Mouse (Mus musculus) MEL (cell line): ENCODE results near the gene Slc30a10. TPM values are rescaled to one million over a fixed set of nuclear protein-coding genes. Genes with fewer than 3 reads are reported as not detected.

Experiments used
- DNase-seq: peaks from one replicate; pipeline ENCODE4 v3.0.0; 2011; ENCODE audit warnings: low read depth, low spot score
- H3K27ac ChIP-seq: 2 replicates; pipeline ENCODE4 v1.5.1; 2012; ENCODE audit warnings: low read depth, mild to moderate bottlenecking, control low read depth, low read length, moderate library complexity; ENCODE audit not compliant: control insufficient read depth
- H3K27me3 ChIP-seq, 2 experiments: fragments of 150-350 bp in 1 of 2; sonication (generic) in 1 of 2; 2 replicates each; pipeline ENCODE4 v1.6.1; 2012; ENCODE audit warnings: low read length in 2 of 2, mild to moderate bottlenecking in 2 of 2, improper control_type of control experiment in 1 of 2, moderate library complexity in 1 of 2; ENCODE audit not compliant: insufficient read depth in 2 of 2, control insufficient read depth in 1 of 2
- H3K36me3 ChIP-seq, 2 experiments: 2 replicates each; pipeline ENCODE4 v1.6.1; 2012 to 2014; ENCODE audit warnings: low read length in 2 of 2, improper control_type of control experiment in 1 of 2, inconsistent platforms in 1 of 2, mild to moderate bottlenecking in 1 of 2; ENCODE audit not compliant: insufficient read depth in 2 of 2, control insufficient read depth in 1 of 2
- H3K4me1 ChIP-seq, 2 experiments: fragments of 150-350 bp in 1 of 2; sonication (generic) in 1 of 2; 2 replicates each; pipeline ENCODE4 v1.6.1; 2012; ENCODE audit warnings: low read length in 2 of 2, improper control_type of control experiment in 1 of 2, mild to moderate bottlenecking in 1 of 2; ENCODE audit not compliant: insufficient read depth in 2 of 2, control insufficient read depth in 1 of 2
- H3K4me3 ChIP-seq, 2 experiments: fragments of 150-350 bp in 1 of 2; sonication (generic) in 1 of 2; 2 replicates each; pipeline ENCODE4 v1.5.1; 2012; ENCODE audit warnings: low read depth in 2 of 2, low read length in 2 of 2, mild to moderate bottlenecking in 2 of 2, moderate library complexity in 2 of 2, control low read depth in 1 of 2, improper control_type of control experiment in 1 of 2; ENCODE audit not compliant: control insufficient read depth in 1 of 2, insufficient read depth in 1 of 2
- H3K79me2 ChIP-seq: 2 replicates; pipeline ENCODE4 v1.6.1; 2012; ENCODE audit warnings: mild to moderate bottlenecking, low read length, moderate library complexity; ENCODE audit not compliant: control insufficient read depth, poor library complexity, insufficient read depth
- H3K9ac ChIP-seq: 2 replicates; pipeline ENCODE4 v1.6.1; 2012; ENCODE audit warnings: low read depth, mild to moderate bottlenecking, control low read depth, low read length, moderate library complexity; ENCODE audit not compliant: control insufficient read depth, poor library complexity, severe bottlenecking
- H3K9me3 ChIP-seq: fragments of 150-350 bp; sonication (generic); replicated peaks from 2 replicates; pipeline ENCODE4 v1.6.1; 2012; ENCODE audit warnings: mild to moderate bottlenecking, low read length, improper control_type of control experiment, moderate library complexity; ENCODE audit not compliant: insufficient read depth
- CHD1 ChIP-seq: IDR thresholded peaks from 2 replicates; pipeline ENCODE4 v1.6.1; 2012; ENCODE audit warnings: low read depth, mild to moderate bottlenecking, inconsistent platforms, low read length, improper control_type of control experiment
- CTCF ChIP-seq, 3 experiments: IDR thresholded peaks in 2 of 3; conservative IDR thresholded peaks in 1 of 3; 2 replicates each; pipeline ENCODE4 v1.5.1; 2011 to 2012; ENCODE audit warnings: low read length in 3 of 3, low read depth in 2 of 3, mild to moderate bottlenecking in 2 of 3, improper control_type of control experiment in 1 of 3, inconsistent platforms in 1 of 3, mixed read lengths in 1 of 3, moderate library complexity in 1 of 3; ENCODE audit not compliant: control insufficient read depth in 1 of 3, insufficient read depth in 1 of 3, poor library complexity in 1 of 3, severe bottlenecking in 1 of 3
- ETS1 ChIP-seq: IDR thresholded peaks from 2 replicates; pipeline ENCODE4 v1.6.1; 2012; ENCODE audit warnings: low read depth, mild to moderate bottlenecking, inconsistent platforms, low read length, improper control_type of control experiment, moderate library complexity
- GABPA ChIP-seq: IDR thresholded peaks from 2 replicates; pipeline ENCODE4 v1.6.1; 2012; ENCODE audit warnings: low read depth, mild to moderate bottlenecking, inconsistent platforms, low read length, improper control_type of control experiment, moderate library complexity
- JUND ChIP-seq: IDR thresholded peaks from 2 replicates; pipeline ENCODE4 v1.6.1; 2011; ENCODE audit warnings: low read depth, mild to moderate bottlenecking, improper control_type of control experiment, low read length
- MEF2A ChIP-seq: IDR thresholded peaks from 2 replicates; pipeline ENCODE4 v1.6.1; 2014; ENCODE audit warnings: low read depth, mild to moderate bottlenecking, inconsistent platforms, low read length, improper control_type of control experiment; ENCODE audit not compliant: poor library complexity, insufficient replicate concordance, severe bottlenecking; ENCODE audit errors: extremely low read depth
- MYB ChIP-seq: IDR thresholded peaks from 2 replicates; pipeline ENCODE4 v1.6.1; 2011; ENCODE audit warnings: mild to moderate bottlenecking, low read depth, low read length, improper control_type of control experiment
- POLR2AphosphoS5 ChIP-seq: IDR thresholded peaks from 2 replicates; pipeline ENCODE4 v1.6.1; 2012; ENCODE audit warnings: low read depth, borderline replicate concordance, mild to moderate bottlenecking, inconsistent platforms, low read length, moderate library complexity, mixed read lengths
- RAD21 ChIP-seq: IDR thresholded peaks from 2 replicates; pipeline ENCODE4 v1.6.1; 2011; ENCODE audit warnings: mild to moderate bottlenecking, low read depth, low read length, improper control_type of control experiment
- RCOR1 ChIP-seq: IDR thresholded peaks from 2 replicates; pipeline ENCODE4 v1.6.1; 2012; ENCODE audit warnings: low read depth, mild to moderate bottlenecking, inconsistent platforms, low read length, improper control_type of control experiment
- SMC3 ChIP-seq: IDR thresholded peaks from 2 replicates; pipeline ENCODE4 v1.6.1; 2011; ENCODE audit warnings: low read depth, low read length, improper control_type of control experiment
- USF1 ChIP-seq: IDR thresholded peaks from 2 replicates; pipeline ENCODE4 v1.6.1; 2014; ENCODE audit warnings: low read depth, mild to moderate bottlenecking, inconsistent platforms, low read length, improper control_type of control experiment, moderate library complexity
- USF2 ChIP-seq, 2 experiments: IDR thresholded peaks; 2 replicates each; pipeline ENCODE4 v1.6.1; 2011 to 2012; ENCODE audit warnings: improper control_type of control experiment in 2 of 2, low read length in 2 of 2, borderline replicate concordance in 1 of 2, inconsistent platforms in 1 of 2, low read depth in 1 of 2, mild to moderate bottlenecking in 1 of 2; ENCODE audit not compliant: insufficient read depth in 1 of 2
- ZC3H11A ChIP-seq: IDR thresholded peaks from 2 replicates; pipeline ENCODE4 v1.6.1; 2012; ENCODE audit warnings: low read depth, mild to moderate bottlenecking, inconsistent platforms, low read length, improper control_type of control experiment
- ZKSCAN1 ChIP-seq: IDR thresholded peaks from 2 replicates; pipeline ENCODE4 v1.6.1; 2012; ENCODE audit warnings: low read depth, mild to moderate bottlenecking, inconsistent platforms, low read length, improper control_type of control experiment, moderate library complexity
- ZNF384 ChIP-seq: IDR thresholded peaks from 2 replicates; pipeline ENCODE4 v1.6.1; 2012; ENCODE audit warnings: low read depth, mild to moderate bottlenecking, inconsistent platforms, low read length, improper control_type of control experiment
- polyA plus RNA-seq, 2 experiments: library from polyadenylated mRNA; stranded (reverse) in 1 of 2; unstranded in 1 of 2; fragments of >175 nt in 1 of 2; fragments of >200 nt in 1 of 2; gene quantifications; 2 replicates each; pipeline versions ENCODE4 v1.2.1 to v1.2.4; 2012; ENCODE audit warnings: low replicate concordance in 2 of 2, low read depth in 1 of 2; ENCODE audit not compliant: insufficient read length in 2 of 2, insufficient read depth in 1 of 2, missing spikeins in 1 of 2
- total RNA-seq: library from RNA; depleted of rRNA; stranded (reverse); fragments of 300-350 nt; gene quantifications from 2 replicates; pipeline ENCODE4 v1.2.3, GENCODE M21; 2012

Slc30a10 gene
- total and polyA plus RNA-seq, 3 experiments = 2.1 to 7.9 TPM; not detected in 1

- TF ChIP-seq USF2 (IDR thresholded peaks at IDR 0.05; ENCODE audit: borderline replicate concordance in 1 of 2, insufficient read depth in 1 of 2, low read depth in 1 of 2, low read length in 2 of 2) (no peak), CHD1 (no peak)
These were observed at the start of gene Slc30a10 (continued) for GRCm38 (mm10) chr1:185454575-185454954.

GRCm38 (mm10) chr1:185405921-185406320 lies 48.7 kb upstream of the Slc30a10 start:
- H3K4me3 ChIP-seq = no peak overlapping the region

GRCm38 (mm10) chr1:185409831-185410230 lies 44.8 kb upstream of the Slc30a10 start:
- H3K4me1 ChIP-seq = no peaks in the 10 kb centered on the region
- no peaks in the 10 kb centered on the region for H3K9me3 ChIP-seq
- no peaks in the 10 kb centered on the region for H3K27me3 ChIP-seq
- H3K36me3 ChIP-seq = peaks cover 0 to 82% of the 10 kb centered on the region in 2 experiments; a peak in 2 of 4 replicates
- no peak overlapping the region for H3K27ac ChIP-seq
- no peaks in the 10 kb centered on the region for H3K79me2 ChIP-seq
- no peak overlapping the region for H3K4me3 ChIP-seq
- peak; percentile 33 for TF ChIP-seq SMC3
- TF ChIP-seq ZC3H11A = 0 out of 2 replicates have a peak, but pooled peaks have one; percentile 16
- no peak for TF ChIP-seq USF1
- peak in 2 of 3 experiments; percentile 43 to 44; a peak in 3 of 6 replicates for TF ChIP-seq CTCF (IDR thresholded peaks at IDR 0.05 in 2 of 3, conservative IDR thresholded peaks at IDR 0.05 in 1 of 3; ENCODE audit: control insufficient read depth in 1 of 3, insufficient read depth in 1 of 3, low read depth in 2 of 3, low read length in 3 of 3, poor library complexity in 1 of 3, severe bottlenecking in 1 of 3)
- TF ChIP-seq RAD21 = peak; percentile 48
- peak; percentile 37 for DNase-seq
- H3K9ac ChIP-seq = no peak overlapping the region

More at GRCm38 (mm10) chr1:185405921-185406320, 48.7 kb upstream of the Slc30a10 start:
- peaks cover 2% of the 10 kb centered on the region for H3K79me2 ChIP-seq
- no peaks in the 10 kb centered on the region for H3K9me3 ChIP-seq
- no peak overlapping the region for H3K9ac ChIP-seq
- H3K27ac ChIP-seq = no peak overlapping the region
- H3K27me3 ChIP-seq = no peaks in the 10 kb centered on the region
- TF ChIP-seq MYB = no peak
- TF ChIP-seq JUND = no peak
- no peak for TF ChIP-seq SMC3
- no peak for TF ChIP-seq POLR2AphosphoS5
- TF ChIP-seq ZKSCAN1 = no peak
- TF ChIP-seq ETS1 = no peak
- TF ChIP-seq GABPA = no peak
- no peak for TF ChIP-seq MEF2A
- TF ChIP-seq RCOR1 = no peak
- no peak for TF ChIP-seq ZNF384
- H3K4me1 ChIP-seq = no peaks in the 10 kb centered on the region
- no peak for DNase-seq
- H3K36me3 ChIP-seq = peaks cover 0 to 82% of the 10 kb centered on the region in 2 experiments; a peak in 2 of 4 replicates
